Mouse (Mus musculus): ENCODE results near the gene Zmat5. TPM values are rescaled to one million over a fixed set of nuclear protein-coding genes. Genes with fewer than 3 reads are reported as not detected.

The Zmat5 gene
- polyA plus RNA-seq, 1 experiment from 2014 or later = 51.5 TPM

GRCm38 (mm10) chr11:4764476-4764875, 60.0 kb downstream of the Zmat5 start:
- 40% methylated on average over 5 of the region's 5 CpGs for WGBS
- no peaks in the 10 kb centered on the region; the same call in 1 of the 2 replicates for H3K36me3 ChIP-seq (ENCODE audit: control insufficient read depth, insufficient read depth)
- H3K4me3 ChIP-seq (ENCODE audit: low read length) = no peak overlapping the region
- H3K4me1 ChIP-seq (ENCODE audit: control insufficient read depth, insufficient read depth, low read length) = peaks cover 9% of the 10 kb centered on the region
- H3K9ac ChIP-seq (ENCODE audit: low read length) = no peak overlapping the region
- H3K27me3 ChIP-seq (ENCODE audit: control insufficient read depth, insufficient read depth, low read length) = peaks cover 17% of the 10 kb centered on the region
- H3K9me3 ChIP-seq (replicated peaks; ENCODE audit: control insufficient read depth, low read length) = no peaks in the 10 kb centered on the region
- H3K4me2 ChIP-seq (ENCODE audit: low read depth, low read length) = no peak overlapping the region
- ATAC-seq (replicated peaks; ENCODE audit: extremely low read depth, insufficient read depth, low FRiP score) = no peak
- H3K27ac ChIP-seq (ENCODE audit: low read length) = no peak overlapping the region

GRCm38 (mm10) chr11:4768399-4768798, 63.9 kb downstream of the Zmat5 start:
- no peak overlapping the region for H3K4me3 ChIP-seq (ENCODE audit: low read length)
- no peaks in the 10 kb centered on the region for H3K27me3 ChIP-seq (ENCODE audit: control insufficient read depth, insufficient read depth, low read length)
- H3K9ac ChIP-seq (ENCODE audit: low read length) = no peak overlapping the region
- WGBS = 90% methylated on average over 4 of the region's 4 CpGs
- H3K36me3 ChIP-seq (ENCODE audit: control insufficient read depth, insufficient read depth) = peaks cover 3% of the 10 kb centered on the region
- no peaks in the 10 kb centered on the region for H3K9me3 ChIP-seq (replicated peaks; ENCODE audit: control insufficient read depth, low read length)
- no peak overlapping the region for H3K4me2 ChIP-seq (ENCODE audit: low read depth, low read length)
- no peaks in the 10 kb centered on the region for H3K4me1 ChIP-seq (ENCODE audit: control insufficient read depth, insufficient read depth, low read length)
- ATAC-seq (replicated peaks; ENCODE audit: extremely low read depth, insufficient read depth, low FRiP score) = no peak
- H3K27ac ChIP-seq (ENCODE audit: low read length) = no peak overlapping the region

- Histone ChIP-seq H3K27me3 (ENCODE audit: control insufficient read depth, insufficient read depth, low read length) (no peaks in the 10 kb centered on the region), H3K4me1 (ENCODE audit: control insufficient read depth, insufficient read depth, low read length) (no peaks in the 10 kb centered on the region), H3K9ac (ENCODE audit: low read length) (no peak overlapping the region), H3K27ac (ENCODE audit: low read length) (no peak overlapping the region), H3K36me3 (ENCODE audit: control insufficient read depth, insufficient read depth) (peaks cover 3% of the 10 kb centered on the region), H3K4me2 (ENCODE audit: low read depth, low read length) (no peak overlapping the region), H3K4me3 (ENCODE audit: low read length) (no peak overlapping the region), H3K9me3 (replicated peaks; ENCODE audit: control insufficient read depth, low read length) (no peaks in the 10 kb centered on the region)
- WGBS = 73% methylated on average over 7 of the region's 7 CpGs
- ATAC-seq (replicated peaks; ENCODE audit: extremely low read depth, insufficient read depth, low FRiP score) = no peak
Observed at GRCm38 (mm10) chr11:4769293-4769692, 64.8 kb downstream of the Zmat5 start.

DNA sequence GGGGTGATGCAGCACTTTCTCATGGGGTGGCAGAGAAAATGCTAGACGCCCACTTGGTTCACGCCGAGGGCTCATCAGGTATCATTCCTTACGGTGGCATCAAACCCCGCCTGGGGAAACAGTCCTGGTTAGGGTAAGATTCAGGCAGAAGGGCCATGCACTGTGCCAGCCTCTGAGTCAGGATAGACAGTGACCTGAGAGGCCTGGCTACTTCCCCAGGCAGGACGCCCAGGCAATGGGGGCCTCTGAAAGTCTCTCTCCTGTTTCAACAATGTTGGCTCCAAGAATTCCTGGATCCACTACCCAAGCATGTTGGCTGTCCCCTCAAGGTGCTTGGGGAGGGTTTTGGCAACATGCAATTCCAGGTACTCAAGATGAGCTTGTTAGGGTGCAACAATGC, 65.4 kb downstream of the Zmat5 start:
- no peaks in the 10 kb centered on the region for H3K9me3 ChIP-seq (replicated peaks; ENCODE audit: control insufficient read depth, low read length)
- H3K27ac ChIP-seq (ENCODE audit: low read length) = no peak overlapping the region
- WGBS = 92% methylated on average over 6 of the region's 6 CpGs
- no peaks in the 10 kb centered on the region for H3K4me1 ChIP-seq (ENCODE audit: control insufficient read depth, insufficient read depth, low read length)
- H3K36me3 ChIP-seq (ENCODE audit: control insufficient read depth, insufficient read depth) = peaks cover 3% of the 10 kb centered on the region
- no peak for ATAC-seq (replicated peaks; ENCODE audit: extremely low read depth, insufficient read depth, low FRiP score)
- no peak overlapping the region for H3K4me3 ChIP-seq (ENCODE audit: low read length)
- no peak overlapping the region for H3K4me2 ChIP-seq (ENCODE audit: low read depth, low read length)
- no peak overlapping the region for H3K9ac ChIP-seq (ENCODE audit: low read length)
- no peaks in the 10 kb centered on the region for H3K27me3 ChIP-seq (ENCODE audit: control insufficient read depth, insufficient read depth, low read length)

DNA sequence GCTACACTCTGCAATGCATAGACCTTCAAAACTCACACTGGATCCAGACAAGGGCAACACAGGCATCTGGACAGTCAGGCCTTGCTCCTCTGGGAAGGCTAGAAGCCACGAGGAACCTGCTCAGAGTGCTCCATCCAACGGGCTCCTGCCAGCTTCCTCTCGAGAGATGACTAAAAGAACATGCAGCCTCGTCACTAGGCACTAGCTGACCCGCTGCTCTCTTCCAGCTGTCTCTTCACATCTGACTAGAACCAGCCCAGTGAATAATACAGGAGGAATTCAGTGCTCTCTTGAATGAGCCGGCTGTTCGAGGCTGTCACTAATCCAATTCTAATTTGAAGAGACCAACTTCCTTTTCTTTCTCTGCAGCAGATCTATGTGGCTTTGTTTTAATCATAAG, 67.3 kb downstream of the Zmat5 start:
- WGBS = 76% methylated on average over 7 of the region's 7 CpGs
- ATAC-seq (replicated peaks; ENCODE audit: extremely low read depth, insufficient read depth, low FRiP score) = no peak
- H3K4me2 ChIP-seq (ENCODE audit: low read depth, low read length) = no peak overlapping the region
- H3K4me3 ChIP-seq (ENCODE audit: low read length) = no peak overlapping the region
- no peak overlapping the region for H3K27ac ChIP-seq (ENCODE audit: low read length)
- H3K9me3 ChIP-seq (replicated peaks; ENCODE audit: control insufficient read depth, low read length) = no peaks in the 10 kb centered on the region
- H3K4me1 ChIP-seq (ENCODE audit: control insufficient read depth, insufficient read depth, low read length) = no peaks in the 10 kb centered on the region
- peaks cover 3% of the 10 kb centered on the region for H3K36me3 ChIP-seq (ENCODE audit: control insufficient read depth, insufficient read depth)
- no peaks in the 10 kb centered on the region for H3K27me3 ChIP-seq (ENCODE audit: control insufficient read depth, insufficient read depth, low read length)
- no peak overlapping the region for H3K9ac ChIP-seq (ENCODE audit: low read length)

- Histone ChIP-seq H3K4me2 (ENCODE audit: low read depth, low read length) (no peak overlapping the region), H3K9me3 (replicated peaks; ENCODE audit: control insufficient read depth, low read length) (no peaks in the 10 kb centered on the region), H3K9ac (ENCODE audit: low read length) (no peak overlapping the region), H3K4me3 (ENCODE audit: low read length) (no peak overlapping the region), H3K27me3 (ENCODE audit: control insufficient read depth, insufficient read depth, low read length) (no peaks in the 10 kb centered on the region), H3K27ac (ENCODE audit: low read length) (no peak overlapping the region), H3K36me3 (ENCODE audit: control insufficient read depth, insufficient read depth) (peaks cover 3% of the 10 kb centered on the region), H3K4me1 (ENCODE audit: control insufficient read depth, insufficient read depth, low read length) (no peaks in the 10 kb centered on the region)
- no peak for ATAC-seq (replicated peaks; ENCODE audit: extremely low read depth, insufficient read depth, low FRiP score)
- WGBS = 34% methylated on average over 3 of the region's 3 CpGs
Observed at GRCm38 (mm10) chr11:4772925-4773324, 68.4 kb downstream of the Zmat5 start.

GRCm38 (mm10) chr11:4780927-4781326, 76.4 kb downstream of the Zmat5 start:
- H3K4me1 ChIP-seq (ENCODE audit: control insufficient read depth, insufficient read depth, low read length) = no peaks in the 10 kb centered on the region
- H3K36me3 ChIP-seq (ENCODE audit: control insufficient read depth, insufficient read depth) = peaks cover 23% of the 10 kb centered on the region
- no peak overlapping the region for H3K9ac ChIP-seq (ENCODE audit: low read length)
- H3K4me3 ChIP-seq (ENCODE audit: low read length) = no peak overlapping the region
- no peaks in the 10 kb centered on the region for H3K27me3 ChIP-seq (ENCODE audit: control insufficient read depth, insufficient read depth, low read length)
- no peak overlapping the region for H3K4me2 ChIP-seq (ENCODE audit: low read depth, low read length)
- 81% methylated on average over 3 of the region's 3 CpGs for WGBS
- no peak for ATAC-seq (replicated peaks; ENCODE audit: extremely low read depth, insufficient read depth, low FRiP score)
- no peak overlapping the region for H3K27ac ChIP-seq (ENCODE audit: low read length)
- no peaks in the 10 kb centered on the region for H3K9me3 ChIP-seq (replicated peaks; ENCODE audit: control insufficient read depth, low read length)

DNA sequence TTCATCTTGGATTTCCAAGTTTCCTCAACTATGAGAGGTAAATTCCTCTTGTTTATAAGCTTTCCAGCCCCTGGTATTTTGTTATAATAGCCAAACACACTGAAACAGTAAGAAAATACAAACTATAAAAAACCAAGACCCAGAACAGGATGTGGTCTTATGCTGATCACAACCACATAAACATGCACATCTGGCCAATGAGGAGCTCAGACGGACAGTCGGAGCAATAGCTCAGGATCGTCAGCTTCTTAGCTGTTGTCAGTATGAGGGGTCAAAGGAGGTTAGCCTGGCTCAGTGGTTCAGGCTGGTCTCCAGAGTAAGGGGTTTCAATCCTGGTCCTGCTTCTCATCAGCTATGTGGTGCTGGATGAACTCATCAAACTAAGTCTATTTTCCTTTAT, 78.6 kb downstream of the Zmat5 start:
- no peak for ATAC-seq (replicated peaks; ENCODE audit: extremely low read depth, insufficient read depth, low FRiP score)
- no peaks in the 10 kb centered on the region for H3K27me3 ChIP-seq (ENCODE audit: control insufficient read depth, insufficient read depth, low read length)
- H3K36me3 ChIP-seq (ENCODE audit: control insufficient read depth, insufficient read depth) = peaks cover 35% of the 10 kb centered on the region
- no peaks in the 10 kb centered on the region for H3K9me3 ChIP-seq (replicated peaks; ENCODE audit: control insufficient read depth, low read length)
- WGBS = 90% methylated on average over 3 of the region's 3 CpGs
- no peak overlapping the region for H3K9ac ChIP-seq (ENCODE audit: low read length)
- H3K4me2 ChIP-seq (ENCODE audit: low read depth, low read length) = no peak overlapping the region
- H3K27ac ChIP-seq (ENCODE audit: low read length) = no peak overlapping the region
- H3K4me3 ChIP-seq (ENCODE audit: low read length) = no peak overlapping the region
- no peaks in the 10 kb centered on the region for H3K4me1 ChIP-seq (ENCODE audit: control insufficient read depth, insufficient read depth, low read length)

- H3K9ac ChIP-seq (ENCODE audit: low read length) = no peak overlapping the region
- no peak overlapping the region for H3K4me2 ChIP-seq (ENCODE audit: low read depth, low read length)
- 64% methylated on average over 5 of the region's 5 CpGs for WGBS
- peaks cover 29% of the 10 kb centered on the region for H3K36me3 ChIP-seq (ENCODE audit: control insufficient read depth, insufficient read depth)
- H3K27ac ChIP-seq (ENCODE audit: low read length) = no peak overlapping the region
- H3K4me3 ChIP-seq (ENCODE audit: low read length) = no peak overlapping the region
- H3K27me3 ChIP-seq (ENCODE audit: control insufficient read depth, insufficient read depth, low read length) = no peaks in the 10 kb centered on the region
- H3K4me1 ChIP-seq (ENCODE audit: control insufficient read depth, insufficient read depth, low read length) = no peaks in the 10 kb centered on the region
- ATAC-seq (replicated peaks; ENCODE audit: extremely low read depth, insufficient read depth, low FRiP score) = no peak
- H3K9me3 ChIP-seq (replicated peaks; ENCODE audit: control insufficient read depth, low read length) = no peaks in the 10 kb centered on the region
Observed at GRCm38 (mm10) chr11:4784629-4785142, 80.2 kb downstream of the Zmat5 start.

Measured in heart, embryonic 16.5 days (tissue).